Mouse (Mus musculus) adrenal gland, adult 18-20 months (tissue): Measurements from ENCODE around the gene Mef2b. TPM values are rescaled to one million over a fixed set of nuclear protein-coding genes. Genes with fewer than 3 reads are reported as not detected.
"Not testable (repeated sequence)": the region's sequence is repeated elsewhere in the genome, so short reads cannot be mapped to it uniquely, and the experiment has no call there.

Experiments used
- DNase-seq, 2 experiments: peaks; one replicate each; pipeline ENCODE4 v3.0.0; 2021 to 2022; ENCODE audit warnings: low spot score in 2 of 2
- microRNA-seq, 2 experiments: library from miRNA; unstranded; fragments of <30 nt; microRNA quantifications; one replicate each; pipeline ENCODE4 v1.2.0; 2021; ENCODE audit warnings: borderline number of aligned reads in 2 of 2
- total RNA-seq, 2 experiments: library from RNA; stranded (reverse); gene quantifications; 1 replicate in 1 of 2; 2 replicates in 1 of 2; pipeline ENCODE4 v1.2.3; 2021

Mef2b gene
- total RNA-seq, 2 experiments from 2014 or later, result 0.48 to 0.99 TPM

- no peak for DNase-seq
Measured at GRCm38 (mm10) chr8:70215092-70215491, 75.6 kb downstream of the Mef2b start.

- not testable (repeated sequence) for DNase-seq
Measured at GRCm38 (mm10) chr8:70216161-70216560, 76.7 kb downstream of the Mef2b start.

- DNase-seq, result peak in 1 of 2 experiments; percentile 45
Measured at GRCm38 (mm10) chr8:70216566-70216965, 77.1 kb downstream of the Mef2b start.

Small RNA genes lying within 50 kb of the gene (microRNA-seq; reads per million reads assigned to microRNA genes)
- 0 reads per million in 2 experiments for gene Mir7066

Other genes with a start within 250 kb of the Mef2b start
- gene Tssk6, start 237.5 kb upstream of the Mef2b start, total RNA-seq, result under 1 TPM; 0.51 to 0.60 TPM
- 100 to 1,000 TPM; 176 to 210 TPM for gene Ndufa13, start 237.2 kb upstream of the Mef2b start, total RNA-seq
- 1 to 10 TPM; 2.2 to 3.1 TPM for gene Yjefn3, start 237.0 kb upstream of the Mef2b start, total RNA-seq
- 100 to 1,000 TPM; 102 to 111 TPM for gene Gatad2a, start 143.3 kb upstream of the Mef2b start, total RNA-seq
- 10 to 100 TPM; 48.8 to 55.7 TPM for gene Mau2, start 97.0 kb upstream of the Mef2b start, total RNA-seq
- 10 to 100 TPM; 25.8 to 27.9 TPM for gene Sugp1, start 96.9 kb upstream of the Mef2b start, total RNA-seq
- 1 to 10 TPM in 1 of 2 experiments, under 1 TPM in 1; 0.83 to 1.1 TPM for gene Tm6sf2, start 66.8 kb upstream of the Mef2b start, total RNA-seq
- gene Hapln4, start 56.3 kb upstream of the Mef2b start, total RNA-seq, result 1 to 10 TPM in 1 of 2 experiments, under 1 TPM in 1; 0.83 to 3.0 TPM
- gene Ncan, start 18.8 kb upstream of the Mef2b start, total RNA-seq, result 1 to 10 TPM in 1 of 2 experiments, under 1 TPM in 1; 0.13 to 2.6 TPM
- 10 to 100 TPM; 19.0 to 24.0 TPM for gene Nr2c2ap, start 8.4 kb upstream of the Mef2b start, total RNA-seq
- 10 to 100 TPM; 13.0 to 17.4 TPM for gene Rfxank, start 557 bp upstream of the Mef2b start, total RNA-seq
- 10 to 100 TPM; 54.8 to 59.2 TPM for gene Borcs8, start 212 bp upstream of the Mef2b start, total RNA-seq
- gene Tmem161a, start 32.6 kb downstream of the Mef2b start, total RNA-seq, result 10 to 100 TPM; 68.0 to 84.2 TPM
- 10 to 100 TPM; 34.0 to 41.4 TPM for gene Slc25a42, start 72.6 kb downstream of the Mef2b start, total RNA-seq
- gene Sugp2, start 94.5 kb downstream of the Mef2b start, total RNA-seq, result 10 to 100 TPM; 31.4 to 33.7 TPM
- gene Armc6, start 94.8 kb downstream of the Mef2b start, total RNA-seq, result 10 to 100 TPM; 10.9 to 13.6 TPM
- 10 to 100 TPM; 18.5 to 19.8 TPM for gene Homer3, start 143.1 kb downstream of the Mef2b start, total RNA-seq
- gene Ddx49, start 162.8 kb downstream of the Mef2b start, total RNA-seq, result 10 to 100 TPM; 63.9 to 70.5 TPM
- 100 to 1,000 TPM; 185 to 205 TPM for gene Cope, start 162.8 kb downstream of the Mef2b start, total RNA-seq
- 1 to 10 TPM; 2.0 to 2.5 TPM for gene Cers1, start 176.1 kb downstream of the Mef2b start, total RNA-seq
- not detected for gene Gdf1, start 190.1 kb downstream of the Mef2b start, total RNA-seq
- 10 to 100 TPM; 64.0 to 70.2 TPM for gene Upf1, start 213.6 kb downstream of the Mef2b start, total RNA-seq
- under 1 TPM in 1 of 2 experiments, not detected in 1; 0.35 TPM for gene Comp, start 233.8 kb downstream of the Mef2b start, total RNA-seq